Mouse (Mus musculus): ENCODE measurements around the gene Snx9. TPM values are rescaled to one million over a fixed set of nuclear protein-coding genes. Genes with fewer than 3 reads are reported as not detected.

Gene Snx9
- polyA plus RNA-seq, 2 experiments, result 9.4 to 11.6 TPM

- DNase-seq (ENCODE audit: low read depth in 3 of 3, low spot score in 3 of 3), result no peak
- no peaks in the 10 kb centered on the region for H3K27me3 ChIP-seq (ENCODE audit: control insufficient read depth, insufficient read depth, low read length)
- H3K9ac ChIP-seq (replicated peaks), result no peak overlapping the region
- 46% methylated on average over 4 of the region's 4 CpGs for WGBS (ENCODE audit: insufficient replicate concordance)
- no peaks in the 10 kb centered on the region for H3K9me3 ChIP-seq (ENCODE audit: control insufficient read depth, low read length)
- no peak overlapping the region for H3K4me3 ChIP-seq (ENCODE audit: insufficient read depth in 1 of 2, low read depth in 2 of 2, low read length in 2 of 2)
- no peak for TF ChIP-seq CTCF (IDR thresholded peaks at IDR 0.05; ENCODE audit: low read depth)
- no peak for TF ChIP-seq EP300 (IDR thresholded peaks at IDR 0.05; ENCODE audit: low read depth)
- ATAC-seq (ENCODE audit: insufficient read depth), result no peak
- no peak overlapping the region for H3K27ac ChIP-seq
- H3K36me3 ChIP-seq (replicated peaks; ENCODE audit: control insufficient read depth, insufficient read depth, low read depth), result no peaks in the 10 kb centered on the region
- peaks cover 0 to 11% of the 10 kb centered on the region in 2 experiments; a peak in 2 of 4 replicates for H3K4me1 ChIP-seq (replicated peaks; ENCODE audit: control insufficient read depth in 2 of 2, insufficient read depth in 2 of 2, low read length in 1 of 2)
- no peak overlapping the region for H3K4me2 ChIP-seq (ENCODE audit: low read depth)
These were observed 21.7 kb downstream of the Snx9 start for GRCm38 (mm10) chr17:5862869-5863268.

DNA sequence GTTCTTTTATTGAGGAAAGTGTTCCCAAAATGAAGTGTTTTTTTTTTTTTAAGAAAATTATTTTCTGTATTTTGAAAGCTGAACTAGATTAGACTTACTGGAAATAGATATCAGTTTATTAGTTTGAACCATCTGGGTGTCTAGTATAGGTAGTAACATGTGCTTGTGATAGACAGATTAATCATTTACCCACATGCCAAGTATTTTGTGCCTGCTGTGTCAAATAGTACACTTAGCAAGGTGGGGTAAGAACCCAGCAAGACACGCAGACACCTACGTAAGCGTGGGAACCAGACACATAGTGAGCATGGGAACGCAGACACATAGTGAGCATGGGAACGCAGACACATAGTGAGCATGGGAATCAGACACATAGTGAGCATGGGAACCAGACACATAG is 22.6 kb downstream of the Snx9 start:
- Histone ChIP-seq H3K36me3 (replicated peaks; ENCODE audit: control insufficient read depth, insufficient read depth, low read depth) (no peaks in the 10 kb centered on the region), H3K27me3 (ENCODE audit: control insufficient read depth, insufficient read depth, low read length) (no peaks in the 10 kb centered on the region), H3K27ac (no peak overlapping the region), H3K4me1 (replicated peaks; ENCODE audit: control insufficient read depth in 2 of 2, insufficient read depth in 2 of 2, low read length in 1 of 2) (peaks cover 0 to 13% of the 10 kb centered on the region in 2 experiments; a peak in 2 of 4 replicates), H3K4me3 (ENCODE audit: insufficient read depth in 1 of 2, low read depth in 2 of 2, low read length in 2 of 2) (no peak overlapping the region), H3K9me3 (ENCODE audit: control insufficient read depth, low read length) (no peaks in the 10 kb centered on the region), H3K4me2 (ENCODE audit: low read depth) (no peak overlapping the region), H3K9ac (replicated peaks) (no peak overlapping the region)
- ATAC-seq (ENCODE audit: insufficient read depth) (no peak), DNase-seq (ENCODE audit: low read depth in 3 of 3, low spot score in 3 of 3) (no peak)
- TF ChIP-seq EP300 (IDR thresholded peaks at IDR 0.05; ENCODE audit: low read depth), result no peak
- no peak for TF ChIP-seq CTCF (IDR thresholded peaks at IDR 0.05; ENCODE audit: low read depth)
- 69% methylated on average over 5 of the region's 5 CpGs for WGBS (ENCODE audit: insufficient replicate concordance)

- Histone ChIP-seq H3K4me3 (ENCODE audit: insufficient read depth in 1 of 2, low read depth in 2 of 2, low read length in 2 of 2) (no peak overlapping the region), H3K9ac (replicated peaks) (no peak overlapping the region), H3K4me2 (ENCODE audit: low read depth) (no peak overlapping the region), H3K27me3 (ENCODE audit: control insufficient read depth, insufficient read depth, low read length) (no peaks in the 10 kb centered on the region), H3K4me1 (replicated peaks; ENCODE audit: control insufficient read depth in 2 of 2, insufficient read depth in 2 of 2, low read length in 1 of 2) (peaks cover 0 to 16% of the 10 kb centered on the region in 2 experiments; a peak in 2 of 4 replicates), H3K36me3 (replicated peaks; ENCODE audit: control insufficient read depth, insufficient read depth, low read depth) (no peaks in the 10 kb centered on the region), H3K9me3 (ENCODE audit: control insufficient read depth, low read length) (no peaks in the 10 kb centered on the region), H3K27ac (no peak overlapping the region)
- ATAC-seq (ENCODE audit: insufficient read depth) (no peak), DNase-seq (ENCODE audit: low read depth in 3 of 3, low spot score in 3 of 3) (no peak)
- TF ChIP-seq EP300 (IDR thresholded peaks at IDR 0.05; ENCODE audit: low read depth) (no peak), CTCF (IDR thresholded peaks at IDR 0.05; ENCODE audit: low read depth) (no peak)
- WGBS (ENCODE audit: insufficient replicate concordance), result 31% methylated on average over 6 of the region's 6 CpGs
These were observed 26.3 kb downstream of the Snx9 start for GRCm38 (mm10) chr17:5867456-5867855.

- Histone ChIP-seq H3K27me3 (ENCODE audit: control insufficient read depth, insufficient read depth, low read length) (no peaks in the 10 kb centered on the region), H3K27ac (no peak overlapping the region), H3K36me3 (replicated peaks; ENCODE audit: control insufficient read depth, insufficient read depth, low read depth) (no peaks in the 10 kb centered on the region), H3K9ac (replicated peaks) (no peak overlapping the region), H3K4me2 (ENCODE audit: low read depth) (no peak overlapping the region), H3K4me1 (replicated peaks; ENCODE audit: control insufficient read depth in 2 of 2, insufficient read depth in 2 of 2, low read length in 1 of 2) (peaks cover 0 to 13% of the 10 kb centered on the region in 2 experiments; a peak in 2 of 4 replicates), H3K4me3 (ENCODE audit: insufficient read depth in 1 of 2, low read depth in 2 of 2, low read length in 2 of 2) (no peak overlapping the region), H3K9me3 (ENCODE audit: control insufficient read depth, low read length) (no peaks in the 10 kb centered on the region)
- no peak for TF ChIP-seq CTCF (IDR thresholded peaks at IDR 0.05; ENCODE audit: low read depth)
- no peak for TF ChIP-seq EP300 (IDR thresholded peaks at IDR 0.05; ENCODE audit: low read depth)
- WGBS (ENCODE audit: insufficient replicate concordance), result 67% methylated on average over 7 of the region's 7 CpGs
- DNase-seq (ENCODE audit: low read depth in 3 of 3, low spot score in 3 of 3) (no peak), ATAC-seq (ENCODE audit: insufficient read depth) (no peak)
These were observed 27.3 kb downstream of the Snx9 start for GRCm38 (mm10) chr17:5868319-5869031.

GRCm38 (mm10) chr17:5869461-5869860 is 28.3 kb downstream of the Snx9 start:
- WGBS (ENCODE audit: insufficient replicate concordance), result 76% methylated on average over 3 of the region's 3 CpGs
- Histone ChIP-seq H3K9me3 (ENCODE audit: control insufficient read depth, low read length) (no peaks in the 10 kb centered on the region), H3K36me3 (replicated peaks; ENCODE audit: control insufficient read depth, insufficient read depth, low read depth) (no peaks in the 10 kb centered on the region), H3K4me1 (replicated peaks; ENCODE audit: control insufficient read depth in 2 of 2, insufficient read depth in 2 of 2, low read length in 1 of 2) (peaks cover 1 to 14% of the 10 kb centered on the region in 2 experiments), H3K9ac (replicated peaks) (no peak overlapping the region), H3K4me3 (ENCODE audit: insufficient read depth in 1 of 2, low read depth in 2 of 2, low read length in 2 of 2) (no peak overlapping the region), H3K27ac (no peak overlapping the region), H3K27me3 (ENCODE audit: control insufficient read depth, insufficient read depth, low read length) (no peaks in the 10 kb centered on the region), H3K4me2 (ENCODE audit: low read depth) (no peak overlapping the region)
- DNase-seq (ENCODE audit: low read depth in 3 of 3, low spot score in 3 of 3), result no peak
- no peak for TF ChIP-seq CTCF (IDR thresholded peaks at IDR 0.05; ENCODE audit: low read depth)
- TF ChIP-seq EP300 (IDR thresholded peaks at IDR 0.05; ENCODE audit: low read depth), result no peak
- ATAC-seq (ENCODE audit: insufficient read depth), result no peak

All from liver, embryonic 14.5 days (tissue).